Mouse (Mus musculus) neural tube, embryonic 14.5 days (tissue): ENCODE results near the gene Golph3l. TPM values are rescaled to one million over a fixed set of nuclear protein-coding genes. Genes with fewer than 3 reads are reported as not detected.
A peak's percentile ranks its signal among the peaks of the same experiment; 100 is the strongest.

ENCODE experiments used
- ATAC-seq: fragments of 200-750 bp; cut with Nextera tagmentation; 2 replicates; pipeline ENCODE4 v1.8.0; 2017; ENCODE audit warnings: low read depth, mild to moderate bottlenecking, moderate TSS enrichment, moderate library complexity
- H3K27ac ChIP-seq: fragments of 300-500 bp; sonication (generic); 2 replicates; pipeline ENCODE4 v1.5.1; 2014; ENCODE audit warnings: low read depth, mild to moderate bottlenecking, control low read depth, low read length, moderate library complexity, mixed read lengths
- H3K27me3 ChIP-seq: fragments of 300-500 bp; sonication (generic); 2 replicates; pipeline ENCODE4 v1.6.1; 2014; ENCODE audit warnings: low read length; ENCODE audit not compliant: control insufficient read depth, insufficient read depth
- H3K36me3 ChIP-seq: fragments of 300-500 bp; sonication (generic); 2 replicates; pipeline ENCODE4 v1.6.1; 2014; ENCODE audit warnings: low read length, mixed read lengths; ENCODE audit not compliant: control insufficient read depth, insufficient read depth
- H3K4me1 ChIP-seq: fragments of 300-500 bp; sonication (generic); 2 replicates; pipeline ENCODE4 v1.6.1; 2014; ENCODE audit warnings: low read length; ENCODE audit not compliant: control insufficient read depth, insufficient read depth
- H3K4me2 ChIP-seq: fragments of 300-500 bp; sonication (generic); 2 replicates; pipeline ENCODE4 v1.6.1; 2014; ENCODE audit warnings: mild to moderate bottlenecking, low read depth, low read length, control low read depth
- H3K4me3 ChIP-seq: fragments of 300-500 bp; sonication (generic); 2 replicates; pipeline ENCODE4 v1.5.1; 2014; ENCODE audit warnings: low read depth, low read length, control low read depth, mixed read lengths
- H3K9ac ChIP-seq: fragments of 300-500 bp; sonication (generic); replicated peaks from 2 replicates; pipeline ENCODE4 v1.6.1; 2014; ENCODE audit warnings: low read depth, mild to moderate bottlenecking, control low read depth, low read length, mixed read lengths
- H3K9me3 ChIP-seq: fragments of 300-500 bp; sonication (generic); 2 replicates; pipeline ENCODE4 v1.6.1; 2016; ENCODE audit warnings: low read length; ENCODE audit not compliant: control insufficient read depth
- WGBS: fragments of 180-500 bp; shearing (Covaris S2); extraction: QIAGEN DNeasy Blood & Tissue Kit; methylation state at CpG from one replicate; pipeline ENCODE4 v1.1.7; 2014; 5-methylcytosine and 5-hydroxymethylcytosine counted together
- polyA plus RNA-seq: library from polyadenylated mRNA; unstranded; fragments of >200 nt; fragmentation: Nextera tagmentation; extraction: Ambion mirVana; gene quantifications from 2 replicates; pipeline ENCODE4 v1.2.1, GENCODE M21; 2014

Golph3l gene
- polyA plus RNA-seq, 1 experiment from 2014 or later = 29.5 TPM

DNA sequence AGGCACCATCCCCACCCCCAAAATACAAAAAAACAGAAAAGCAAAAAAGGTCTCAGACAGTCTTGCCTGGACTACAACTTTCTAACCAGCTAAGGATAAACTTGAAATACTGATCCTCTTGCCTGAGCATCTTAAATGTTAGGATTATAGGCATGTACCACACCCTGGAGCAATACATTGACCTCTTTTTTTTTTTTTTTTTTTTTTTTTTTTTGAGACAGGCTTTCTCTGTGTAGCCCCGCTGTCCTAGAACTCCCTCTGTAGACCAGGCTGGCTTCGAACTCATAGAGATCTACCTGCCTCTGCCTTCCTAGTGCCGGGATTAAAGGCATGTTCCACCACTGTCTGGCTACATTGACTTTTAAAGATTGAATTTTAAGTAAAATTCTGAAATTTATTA is 28.0 kb upstream of the Golph3l start:
- H3K4me1 ChIP-seq = no peaks in the 10 kb centered on the region
- no peaks in the 10 kb centered on the region for H3K9me3 ChIP-seq
- no peak for ATAC-seq
- H3K27ac ChIP-seq = no peak overlapping the region
- no peaks in the 10 kb centered on the region for H3K36me3 ChIP-seq
- no peak overlapping the region for H3K4me3 ChIP-seq
- H3K9ac ChIP-seq = no peak overlapping the region
- WGBS = 91% methylated on average over 3 of the region's 3 CpGs
- H3K27me3 ChIP-seq = no peaks in the 10 kb centered on the region
- H3K4me2 ChIP-seq = no peak overlapping the region

DNA sequence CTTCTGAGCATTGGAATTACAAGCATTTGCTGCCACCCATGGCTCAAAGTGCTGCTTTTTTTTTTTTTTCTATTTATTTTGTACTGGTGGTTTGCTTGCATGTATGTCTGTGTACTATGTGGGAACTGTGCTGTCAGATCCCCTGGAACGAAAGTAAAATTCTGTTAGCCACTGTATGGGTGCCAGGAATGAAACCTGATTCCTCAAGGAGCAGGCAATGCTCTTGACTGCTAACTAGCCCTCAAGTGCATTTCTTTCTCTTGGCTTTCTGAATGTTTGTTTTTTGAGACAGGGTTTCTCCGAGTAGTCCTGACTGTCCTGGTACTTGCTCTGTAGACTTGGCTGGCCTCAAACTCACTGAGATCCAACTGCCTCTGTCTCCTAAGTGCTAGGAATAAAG is 26.9 kb upstream of the Golph3l start:
- Histone ChIP-seq H3K9me3 (no peaks in the 10 kb centered on the region), H3K4me1 (no peaks in the 10 kb centered on the region), H3K27me3 (no peaks in the 10 kb centered on the region), H3K4me2 (no peak overlapping the region), H3K36me3 (no peaks in the 10 kb centered on the region), H3K4me3 (no peak overlapping the region), H3K9ac (no peak overlapping the region), H3K27ac (no peak overlapping the region)
- 86% methylated on average over 2 of the region's 2 CpGs for WGBS
- no peak for ATAC-seq

DNA sequence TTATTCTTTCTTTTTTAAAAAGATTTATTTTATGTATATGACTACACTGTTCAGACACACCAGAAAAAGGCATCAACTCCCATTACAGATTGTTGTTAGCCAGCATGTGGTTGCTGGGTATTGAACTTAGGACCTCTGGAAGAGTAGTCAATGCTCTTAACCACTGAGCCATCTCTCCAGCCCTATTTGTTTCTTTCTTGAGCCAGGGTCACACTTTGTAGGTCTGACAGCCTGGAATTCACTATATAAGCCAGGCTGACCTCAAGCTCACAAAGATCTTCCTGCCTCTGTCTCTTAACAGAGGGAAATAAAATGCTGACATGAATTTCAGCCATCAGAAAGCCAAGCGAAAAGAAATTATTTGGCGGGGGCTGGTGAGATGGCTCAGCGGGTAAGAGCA is 19.1 kb upstream of the Golph3l start:
- no peaks in the 10 kb centered on the region for H3K36me3 ChIP-seq
- no peak overlapping the region for H3K4me3 ChIP-seq
- no peak for ATAC-seq
- H3K9ac ChIP-seq = no peak overlapping the region
- WGBS = 87% methylated on average over 3 of the region's 3 CpGs
- no peaks in the 10 kb centered on the region for H3K4me1 ChIP-seq
- no peaks in the 10 kb centered on the region for H3K27me3 ChIP-seq
- no peak overlapping the region for H3K4me2 ChIP-seq
- H3K9me3 ChIP-seq = no peaks in the 10 kb centered on the region
- H3K27ac ChIP-seq = no peak overlapping the region

DNA sequence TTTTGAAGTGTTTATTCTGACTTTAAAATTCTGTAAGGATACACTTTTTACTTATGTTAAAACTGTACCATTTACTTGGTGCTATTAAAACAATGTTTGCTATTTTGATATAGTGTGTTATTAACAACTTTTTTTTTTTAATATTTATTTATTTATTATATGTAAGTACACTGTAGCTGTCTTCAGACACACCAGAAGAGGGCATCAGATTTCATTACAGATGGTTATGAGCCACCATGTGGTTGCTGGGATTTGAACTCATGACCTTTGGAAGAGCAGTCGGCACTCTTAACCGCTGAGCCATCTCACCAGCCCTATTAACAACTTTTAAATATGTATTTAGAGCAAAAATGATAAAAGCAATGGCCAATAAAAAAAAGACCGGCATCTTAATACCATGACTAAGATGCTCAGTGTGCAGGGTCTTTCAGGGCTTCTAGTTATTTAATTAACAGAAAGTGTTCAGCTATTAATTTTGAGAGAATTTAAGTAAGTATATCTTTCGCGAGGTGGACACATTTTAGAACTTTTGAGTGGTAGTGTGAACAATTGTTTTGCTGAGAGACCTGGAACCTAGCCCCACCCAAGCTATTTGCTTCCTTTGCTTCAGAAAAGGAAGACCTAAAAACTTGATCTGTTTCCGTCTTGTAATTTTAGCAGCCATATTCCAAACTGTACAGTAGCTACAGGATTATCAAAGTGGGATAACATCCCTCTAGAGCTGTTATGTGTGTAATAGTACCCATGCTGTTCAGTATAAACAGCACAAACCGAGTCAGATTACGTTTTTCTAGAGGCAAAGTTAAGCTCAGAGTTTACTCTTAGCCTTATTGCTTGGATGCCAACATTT is 755 bp upstream of the Golph3l start:
- H3K27me3 ChIP-seq = no peaks in the 10 kb centered on the region
- H3K9ac ChIP-seq = peak overlapping the region; percentile 44; the same call in 1 of the 2 replicates
- no peaks in the 10 kb centered on the region for H3K36me3 ChIP-seq
- peak overlapping the region; percentile 48; the same call in 1 of the 2 replicates for H3K27ac ChIP-seq
- peaks cover 7% of the 10 kb centered on the region; the same call in 1 of the 2 replicates for H3K4me1 ChIP-seq
- no peak; the same call in 1 of the 2 replicates for ATAC-seq
- H3K9me3 ChIP-seq = no peaks in the 10 kb centered on the region
- H3K4me3 ChIP-seq = peak overlapping the region; percentile 58
- WGBS = 53% methylated on average over 8 of the region's 8 CpGs
- H3K4me2 ChIP-seq = peak overlapping the region; percentile 64

DNA sequence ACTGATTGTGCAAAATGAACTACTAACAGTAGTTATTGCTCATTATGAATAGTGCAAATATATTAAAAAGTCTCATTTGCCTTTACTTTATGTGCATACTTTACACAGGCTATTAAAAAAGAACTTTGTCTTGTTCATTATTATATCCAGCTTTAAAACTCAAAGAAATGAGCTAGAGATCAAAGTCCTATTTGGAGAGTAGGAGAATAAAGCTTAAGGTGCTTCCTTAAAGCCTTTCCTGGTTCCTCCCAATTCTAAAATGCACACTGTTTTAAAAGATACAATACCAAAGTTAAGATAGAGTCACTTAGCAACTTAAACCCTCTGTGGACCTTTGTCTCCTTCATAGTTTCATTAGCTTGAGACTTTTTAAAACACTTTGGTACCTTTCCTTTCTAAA is 10.0 kb downstream of the Golph3l start:
- Histone ChIP-seq H3K9ac (no peak overlapping the region), H3K9me3 (no peaks in the 10 kb centered on the region), H3K27ac (no peak overlapping the region), H3K27me3 (no peaks in the 10 kb centered on the region), H3K4me2 (no peak overlapping the region), H3K36me3 (peaks cover 11% of the 10 kb centered on the region), H3K4me3 (no peak overlapping the region), H3K4me1 (no peaks in the 10 kb centered on the region)
- no peak for ATAC-seq

DNA sequence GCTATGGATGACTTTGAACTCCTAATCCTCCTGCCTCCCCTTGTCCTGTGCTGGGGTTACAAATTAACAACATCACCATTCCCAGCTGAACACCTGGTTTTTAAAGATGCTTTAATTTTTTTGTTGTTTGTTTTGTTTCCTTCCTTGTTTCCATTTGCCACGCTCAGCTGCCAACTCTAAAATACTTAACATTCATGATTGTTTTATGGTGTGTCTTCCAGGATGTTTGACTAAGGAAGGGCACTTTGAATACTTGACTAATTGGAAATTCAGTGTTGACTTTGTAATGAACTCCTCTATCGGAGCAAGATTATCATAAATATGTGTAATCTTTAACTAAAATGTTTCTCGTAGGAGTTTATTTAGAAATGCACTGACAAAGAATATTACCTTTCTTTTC is 12.6 kb downstream of the Golph3l start:
- no peak overlapping the region for H3K9ac ChIP-seq
- H3K4me1 ChIP-seq = no peaks in the 10 kb centered on the region
- H3K27ac ChIP-seq = no peak overlapping the region
- no peak overlapping the region for H3K4me3 ChIP-seq
- H3K27me3 ChIP-seq = no peaks in the 10 kb centered on the region
- no peaks in the 10 kb centered on the region for H3K36me3 ChIP-seq
- 87% methylated on average over 3 of the region's 3 CpGs for WGBS
- no peaks in the 10 kb centered on the region for H3K9me3 ChIP-seq
- no peak overlapping the region for H3K4me2 ChIP-seq
- no peak for ATAC-seq

DNA sequence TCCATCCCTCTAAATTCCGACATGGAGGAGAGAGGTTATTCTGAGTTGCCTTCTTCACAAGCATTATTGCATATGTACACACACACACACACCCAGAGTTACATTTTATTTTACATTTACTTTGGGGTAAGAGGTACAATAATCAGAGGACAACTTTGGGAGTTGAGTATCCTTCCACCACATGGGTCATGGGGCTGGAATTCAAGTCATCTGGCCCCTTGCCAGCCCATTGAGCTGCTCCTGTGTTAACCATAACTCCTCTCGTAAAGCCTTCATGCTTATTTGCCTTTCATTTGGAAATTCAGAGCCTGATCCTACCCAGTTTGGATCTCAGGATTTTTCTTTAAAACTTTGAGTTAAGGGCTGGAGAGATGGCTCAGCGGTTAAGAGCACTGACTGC is 17.4 kb downstream of the Golph3l start:
- no peak overlapping the region for H3K4me3 ChIP-seq
- H3K4me2 ChIP-seq = no peak overlapping the region
- H3K9ac ChIP-seq = no peak overlapping the region
- no peaks in the 10 kb centered on the region for H3K27me3 ChIP-seq
- no peak for ATAC-seq
- no peaks in the 10 kb centered on the region for H3K9me3 ChIP-seq
- 84% methylated on average over 3 of the region's 3 CpGs for WGBS
- no peak overlapping the region for H3K27ac ChIP-seq
- H3K4me1 ChIP-seq = no peaks in the 10 kb centered on the region
- H3K36me3 ChIP-seq = peaks cover 16% of the 10 kb centered on the region; the same call in 1 of the 2 replicates

DNA sequence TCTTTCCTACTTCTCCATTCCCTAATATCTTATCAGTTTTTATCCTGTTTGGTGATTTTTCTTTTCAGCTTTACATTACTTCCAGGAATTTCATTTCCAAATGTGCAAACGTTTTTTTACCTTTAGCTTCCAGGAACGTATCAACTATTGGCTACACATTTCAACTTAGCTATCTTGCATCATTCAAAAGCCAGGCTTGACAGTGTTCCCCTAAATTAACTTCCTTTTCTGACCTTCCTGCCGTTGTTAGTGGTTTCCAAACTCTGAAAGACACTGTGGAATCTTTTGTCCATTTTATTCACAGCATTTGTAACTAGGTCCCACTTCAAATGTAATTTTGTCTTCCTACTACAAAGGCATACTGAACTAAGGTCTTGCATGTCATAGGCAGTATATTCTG is 20.5 kb downstream of the Golph3l start:
- no peak for ATAC-seq
- WGBS = 75% methylated on average over 3 of the region's 3 CpGs
- Histone ChIP-seq H3K27me3 (no peaks in the 10 kb centered on the region), H3K4me3 (no peak overlapping the region), H3K9ac (no peak overlapping the region), H3K36me3 (peaks cover 16% of the 10 kb centered on the region; the same call in 1 of the 2 replicates), H3K27ac (no peak overlapping the region), H3K9me3 (no peaks in the 10 kb centered on the region), H3K4me2 (no peak overlapping the region), H3K4me1 (no peaks in the 10 kb centered on the region)

DNA sequence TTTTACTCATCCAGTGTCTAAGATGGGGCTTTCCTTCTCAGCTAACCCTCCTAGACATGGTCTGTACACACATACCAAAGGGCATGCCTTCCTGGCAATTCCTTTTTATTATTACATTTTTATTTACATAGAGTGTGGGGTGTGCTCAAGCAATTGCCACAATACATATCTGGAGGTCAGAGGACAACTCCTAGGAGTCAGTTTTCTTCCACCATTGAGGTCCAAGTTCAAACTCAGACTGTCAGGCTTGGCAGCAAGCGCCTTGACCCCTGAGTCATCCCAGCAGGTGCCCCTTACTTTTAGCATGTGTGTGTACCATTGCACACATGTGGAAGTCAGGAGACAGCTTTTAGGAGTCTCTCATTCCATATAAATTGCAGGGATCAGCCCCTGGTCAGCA is 25.3 kb downstream of the Golph3l start:
- H3K36me3 ChIP-seq = peaks cover 36% of the 10 kb centered on the region
- no peak overlapping the region for H3K9ac ChIP-seq
- H3K4me2 ChIP-seq = no peak overlapping the region
- H3K9me3 ChIP-seq = no peaks in the 10 kb centered on the region
- no peak overlapping the region for H3K27ac ChIP-seq
- H3K27me3 ChIP-seq = no peaks in the 10 kb centered on the region
- no peaks in the 10 kb centered on the region for H3K4me1 ChIP-seq
- WGBS = 100% methylated on average over 1 of the region's 1 CpGs
- no peak for ATAC-seq
- no peak overlapping the region for H3K4me3 ChIP-seq
